Mouse (Mus musculus) lung, postnatal 4 days (tissue): Measurements from ENCODE around the gene Astn2.

ENCODE experiments used
- DNase-seq, 2 experiments: peaks; one replicate each; pipeline ENCODE4 v3.0.0; 2021

The Astn2 gene

DNA sequence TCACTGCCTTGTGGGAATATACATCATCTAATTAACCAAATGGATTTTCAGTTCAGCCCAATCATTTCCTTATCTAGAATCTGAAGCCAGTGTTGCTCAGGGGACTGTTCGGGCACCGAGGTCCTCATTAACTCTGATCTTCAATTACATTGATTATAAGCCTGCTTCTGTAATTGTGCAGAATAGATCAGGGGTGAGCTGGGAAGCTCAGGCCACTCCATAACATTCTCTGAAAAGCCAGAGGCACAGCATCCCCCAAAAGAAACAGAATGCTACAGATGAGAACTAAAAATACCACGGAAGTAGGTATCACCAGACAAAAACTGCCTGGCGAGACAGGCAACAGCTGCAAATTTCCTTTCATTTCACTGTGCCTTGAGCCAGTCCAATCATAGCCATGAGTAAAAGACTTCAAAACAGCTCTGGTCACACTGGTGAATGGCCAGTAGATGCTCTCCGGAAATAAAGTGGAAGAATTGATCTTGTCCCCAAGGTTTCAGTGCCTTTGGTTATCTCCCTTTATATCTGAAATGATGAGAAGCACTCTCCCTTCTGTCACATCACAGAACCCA is 445.1 kb downstream of the Astn2 start:
- DNase-seq: peak in 1 of 2 experiments; percentile 27

DNA sequence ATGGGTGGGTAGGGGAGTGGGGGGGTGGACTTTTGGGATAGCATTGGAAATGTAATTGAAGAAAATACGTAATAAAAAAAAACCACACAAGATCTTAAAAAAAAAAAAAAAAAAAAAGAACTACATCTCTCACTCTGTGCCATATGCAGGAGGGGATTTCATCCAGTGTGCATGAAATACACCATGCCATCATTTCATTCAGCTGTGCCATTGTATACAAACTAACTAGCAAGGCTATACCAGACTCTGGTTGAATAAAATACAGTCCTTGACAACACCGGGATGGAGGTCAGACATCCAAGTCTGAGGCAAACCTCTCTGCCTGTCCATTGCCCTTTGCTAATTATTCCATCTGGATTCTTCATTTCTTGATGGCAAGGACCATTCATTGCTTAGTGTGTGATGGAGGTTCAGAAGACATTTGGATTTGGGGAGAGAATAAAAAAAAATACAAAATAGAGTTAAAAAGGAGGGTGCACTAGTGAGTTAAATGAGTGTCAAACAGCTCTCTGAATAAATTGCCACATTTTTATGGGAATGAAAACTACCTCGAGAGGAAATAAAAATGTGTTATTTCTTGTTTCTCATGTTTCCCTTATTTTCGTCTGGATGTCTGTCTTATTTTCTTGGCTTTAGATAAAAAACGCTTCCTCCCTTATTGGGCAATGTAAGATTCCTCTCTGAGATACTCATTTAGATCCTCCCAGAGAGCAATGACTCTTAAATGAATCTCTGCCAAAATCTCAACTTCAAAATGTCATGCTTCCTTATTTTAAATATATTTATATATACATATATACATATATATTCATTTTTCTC is 445.8 kb downstream of the Astn2 start:
- DNase-seq: no peak

GRCm38 (mm10) chr4:65951918-65952317 is 452.5 kb downstream of the Astn2 start:
- DNase-seq: no peak

GRCm38 (mm10) chr4:65947141-65947649 is 457.2 kb downstream of the Astn2 start:
- DNase-seq: no peak

- DNase-seq: no peak
These were observed 458.4 kb downstream of the Astn2 start for GRCm38 (mm10) chr4:65946021-65946420.

DNA sequence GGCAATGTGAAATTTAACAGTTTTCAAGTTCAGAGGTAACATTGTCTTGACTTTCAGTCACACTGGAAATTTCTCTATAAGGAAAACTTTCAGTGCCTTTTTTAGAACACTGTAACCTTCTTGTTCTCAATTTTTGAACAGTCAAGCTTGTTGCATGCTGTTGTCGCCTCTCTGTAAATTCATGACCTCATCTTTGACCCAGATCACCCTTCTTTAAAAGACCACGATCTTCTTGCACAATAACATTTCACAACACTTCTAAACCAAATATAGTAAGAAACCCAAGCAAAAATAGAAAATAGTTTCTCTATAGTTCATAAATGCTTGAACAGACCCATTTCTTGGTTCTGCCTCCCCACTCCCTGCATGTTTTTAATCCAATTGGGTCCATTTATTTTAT is 473.5 kb downstream of the Astn2 start:
- no peak for DNase-seq

- DNase-seq: no peak
These were observed 484.1 kb downstream of the Astn2 start for GRCm38 (mm10) chr4:65920294-65920693.

DNA sequence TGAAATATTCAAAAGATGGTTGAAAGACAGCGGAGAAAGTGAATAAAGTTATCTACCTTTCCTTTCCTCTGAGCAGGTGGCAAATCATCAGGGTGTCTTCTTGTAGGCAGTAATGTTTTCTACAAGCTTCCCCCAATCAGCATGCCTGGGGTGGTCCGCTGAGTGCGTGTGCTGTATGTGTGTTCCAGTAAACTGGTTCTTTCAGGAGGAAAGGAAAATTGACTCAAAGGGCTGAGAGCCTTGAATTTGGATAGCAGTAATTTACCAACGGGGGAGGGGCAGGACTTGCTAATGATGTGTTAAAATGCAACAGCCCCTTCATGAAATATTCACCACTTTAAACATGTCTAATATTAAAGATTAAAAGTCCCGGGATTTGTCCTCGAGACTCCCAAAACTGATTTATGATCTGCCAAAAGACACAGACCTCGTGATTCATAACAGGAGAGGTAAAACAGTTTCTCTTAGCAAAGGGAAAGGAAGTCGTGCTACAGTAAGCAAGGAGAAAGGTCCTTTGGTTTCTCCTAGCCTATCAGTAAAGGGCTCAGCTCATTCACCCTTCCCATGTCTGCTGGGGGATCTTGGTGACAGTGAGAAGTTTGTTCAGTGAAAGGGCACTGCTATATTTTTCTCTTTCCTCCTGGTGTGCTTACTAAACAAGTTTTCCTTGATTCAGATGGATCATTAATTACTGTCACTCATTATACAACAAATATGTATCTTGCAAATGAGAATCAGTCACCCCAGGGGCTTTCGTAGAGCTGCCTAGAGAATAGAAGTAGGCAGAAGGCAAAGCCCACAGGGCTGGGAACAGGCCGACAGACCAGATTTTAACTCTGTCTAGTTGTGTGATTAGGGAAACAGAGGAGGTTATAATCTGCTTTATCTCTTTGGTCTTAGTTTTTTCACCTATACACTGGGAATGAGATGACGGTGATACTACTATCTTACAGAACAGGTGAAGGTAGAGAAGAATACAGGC is 488.1 kb downstream of the Astn2 start:
- no peak for DNase-seq

DNA sequence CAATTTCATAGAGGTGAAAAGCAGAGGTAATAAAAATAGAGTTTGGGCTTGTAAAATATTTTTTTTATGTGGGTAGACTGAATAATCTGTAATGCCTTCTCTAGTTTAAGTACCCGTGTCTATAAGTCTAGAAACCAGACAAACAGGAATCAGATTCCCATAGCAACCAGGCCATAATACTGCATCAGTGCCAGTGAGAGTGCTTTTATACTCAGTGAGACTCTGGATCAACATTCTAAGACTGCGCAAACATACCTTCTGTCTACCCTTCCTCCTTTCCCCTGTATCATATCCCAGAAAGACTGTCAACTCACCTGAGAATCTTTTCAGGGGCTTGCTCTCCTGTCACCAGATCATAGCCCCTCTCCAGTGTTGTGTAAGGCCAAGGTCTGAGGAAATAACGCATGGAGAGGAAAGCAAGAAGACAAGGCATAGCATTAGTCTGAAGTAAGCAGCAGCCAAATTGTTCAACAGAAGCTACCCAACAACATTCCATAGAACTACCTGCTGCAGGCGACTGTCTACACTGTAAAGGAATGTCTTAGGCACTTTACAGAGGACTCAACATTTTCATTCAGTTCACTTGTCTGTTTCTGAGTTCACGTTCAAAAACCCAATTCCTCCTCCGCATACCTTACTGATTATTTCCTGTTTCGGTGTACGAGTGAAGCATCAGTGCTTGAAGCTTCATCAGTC is 492.0 kb downstream of the Astn2 start:
- DNase-seq: no peak

DNA sequence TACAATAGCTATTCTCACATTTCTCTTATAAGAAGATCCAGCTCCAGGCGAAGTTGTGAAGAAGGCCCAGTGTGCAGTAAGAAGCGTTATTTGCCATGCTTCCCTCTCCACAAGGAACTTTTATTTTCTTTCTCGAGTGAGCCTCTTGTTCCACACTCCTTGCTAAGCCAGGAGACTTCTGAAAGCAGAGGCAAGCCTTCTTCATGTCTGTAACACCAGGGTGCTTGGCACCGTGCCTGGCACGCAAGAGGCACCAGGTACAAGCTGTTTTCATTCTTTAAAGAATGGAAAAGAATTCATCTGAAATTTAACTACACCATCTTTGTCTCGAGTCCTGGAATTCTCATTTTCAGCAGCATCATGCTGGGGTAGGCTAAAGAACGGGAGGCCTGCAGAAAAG is 496.8 kb downstream of the Astn2 start:
- no peak for DNase-seq

- no peak for DNase-seq
These were observed 499.4 kb downstream of the Astn2 start for GRCm38 (mm10) chr4:65904963-65905362.

- DNase-seq: no peak
These were observed 508.1 kb downstream of the Astn2 start for GRCm38 (mm10) chr4:65896092-65897027.

DNA sequence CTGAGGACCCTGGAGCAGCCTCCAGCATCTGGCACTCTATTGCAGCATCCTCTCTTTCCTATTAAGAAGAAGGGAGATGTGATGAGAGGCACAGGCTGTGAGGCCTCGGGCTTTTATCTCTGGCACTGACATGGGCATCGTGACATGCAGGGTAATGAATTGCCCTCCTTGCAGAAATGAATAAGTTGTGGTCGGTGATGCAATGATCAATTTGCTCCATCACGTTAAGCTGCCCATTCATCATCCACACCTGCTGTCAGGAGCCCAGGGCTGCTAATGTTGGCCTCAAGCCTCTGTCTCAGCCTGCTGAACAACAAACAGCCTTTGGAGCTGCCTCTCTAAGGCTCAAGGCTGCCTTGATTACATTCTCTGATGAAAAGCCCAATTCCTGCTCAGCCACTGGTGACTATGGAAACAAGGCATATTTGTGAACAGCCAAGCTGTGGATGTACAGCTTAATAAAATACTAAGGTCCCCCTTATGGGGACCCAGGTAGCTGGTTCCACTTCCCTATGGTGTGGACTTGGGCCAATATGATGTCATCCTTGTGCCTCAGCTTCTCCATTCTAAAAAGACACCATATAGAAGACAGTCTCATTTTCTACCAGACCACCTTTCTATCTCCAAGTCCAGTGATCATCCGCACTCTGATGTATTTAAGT is 515.9 kb downstream of the Astn2 start:
- no peak for DNase-seq

DNA sequence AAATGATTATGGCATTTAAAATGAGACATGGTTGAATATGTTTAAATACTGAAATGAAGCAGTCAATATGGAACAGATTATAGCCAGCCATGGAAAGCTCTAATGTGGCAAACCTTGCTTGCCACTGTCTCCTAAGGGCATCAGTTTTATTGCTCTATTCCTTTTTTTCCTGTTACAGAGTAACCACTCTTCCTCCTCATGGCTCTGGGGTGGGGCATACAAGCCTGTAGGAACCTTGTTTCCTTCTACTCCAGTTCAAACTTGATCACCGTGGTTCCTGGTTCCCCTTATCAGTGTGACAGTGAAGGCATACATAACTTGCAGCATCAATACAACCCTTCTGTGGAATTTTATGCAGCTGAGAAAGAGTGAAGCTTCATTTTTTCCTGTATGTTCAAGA is 517.5 kb downstream of the Astn2 start:
- no peak for DNase-seq

GRCm38 (mm10) chr4:65885921-65886320 is 518.5 kb downstream of the Astn2 start:
- DNase-seq: no peak

DNA sequence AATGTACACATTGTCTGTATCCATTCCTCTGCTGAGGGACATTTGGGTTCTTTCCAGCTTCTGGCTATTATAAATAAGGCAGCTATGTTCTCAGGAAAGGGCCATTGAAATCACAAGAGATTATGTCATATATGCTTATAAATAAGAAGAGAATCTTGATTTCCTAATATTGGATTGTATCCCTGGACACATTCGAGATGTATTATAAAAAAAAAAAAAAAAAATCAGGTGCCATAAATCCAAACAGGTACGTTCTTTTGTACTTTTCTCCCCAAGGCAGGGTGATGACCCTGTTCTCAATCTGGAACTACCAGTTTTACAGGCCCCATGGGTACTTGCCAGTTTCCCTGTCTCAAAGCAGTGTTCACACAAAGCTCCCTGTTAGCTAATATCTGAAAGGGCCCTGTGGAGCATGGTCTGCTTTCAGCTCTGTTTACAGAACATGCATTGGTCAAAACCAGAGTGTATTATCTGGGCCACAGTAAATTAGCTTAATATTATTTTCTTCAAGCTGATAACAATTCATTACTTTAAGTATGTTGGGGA is 530.1 kb downstream of the Astn2 start:
- no peak for DNase-seq

DNA sequence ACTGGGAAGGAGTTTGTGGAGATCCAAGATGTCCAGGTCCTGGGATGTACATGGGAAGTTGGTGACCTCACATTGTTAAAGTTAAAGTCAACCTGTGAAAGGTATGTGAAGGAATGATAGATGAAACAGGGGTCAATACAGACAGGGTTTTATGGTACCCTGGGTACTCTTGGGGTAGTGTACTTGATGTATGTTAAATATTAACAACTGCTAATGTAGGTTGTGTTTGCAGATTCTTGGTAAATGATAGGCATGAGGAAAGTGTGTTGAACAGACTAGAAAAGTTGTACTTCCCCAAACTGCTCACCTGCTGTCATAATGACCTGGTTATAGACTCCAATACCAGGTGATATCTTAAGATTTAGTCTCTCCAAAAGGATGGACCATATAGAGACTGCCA is 539.9 kb downstream of the Astn2 start:
- DNase-seq: no peak

- DNase-seq: no peak
These were observed 561.2 kb downstream of the Astn2 start for GRCm38 (mm10) chr4:65843191-65843590.

- no peak for DNase-seq
These were observed 564.8 kb downstream of the Astn2 start for GRCm38 (mm10) chr4:65839550-65840000.

DNA sequence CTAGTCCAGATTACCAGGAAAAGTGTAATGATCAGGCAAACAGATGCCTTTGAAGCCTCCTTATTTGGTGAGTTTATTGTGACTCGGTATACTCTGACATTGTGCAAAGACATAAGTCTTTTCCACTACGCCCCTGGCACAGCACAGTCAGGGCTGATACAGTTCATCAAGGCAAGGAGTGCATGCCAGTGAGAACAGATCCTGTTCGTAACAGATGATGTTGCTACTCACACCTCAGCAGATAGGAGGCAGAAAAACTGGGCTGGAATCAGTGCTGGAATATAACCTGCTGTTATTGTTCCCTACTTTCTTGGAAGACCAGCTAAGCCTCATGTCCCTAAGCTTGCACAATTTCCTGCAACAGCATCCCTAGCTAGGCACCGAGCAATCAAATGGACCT is 565.6 kb downstream of the Astn2 start:
- no peak for DNase-seq
